Mouse (Mus musculus) forebrain, embryonic 15.5 days (tissue): ENCODE results near the gene Ngly1. TPM values are rescaled to one million over a fixed set of nuclear protein-coding genes. Genes with fewer than 3 reads are reported as not detected.

Experiments
- ATAC-seq: fragments of 200-750 bp; cut with Nextera tagmentation; replicated peaks from 2 replicates; pipeline ENCODE4 v1.8.0; 2017; ENCODE audit warnings: mild to moderate bottlenecking, moderate TSS enrichment, moderate library complexity
- H3K27ac ChIP-seq: fragments of 300-500 bp; sonication (generic); replicated peaks from 2 replicates; pipeline ENCODE4 v1.5.1; 2015; ENCODE audit warnings: mild to moderate bottlenecking, inconsistent platforms
- H3K27me3 ChIP-seq: fragments of 300-500 bp; sonication (generic); 2 replicates; pipeline ENCODE4 v1.6.1; 2015; ENCODE audit warnings: inconsistent platforms
- H3K36me3 ChIP-seq: fragments of 300-500 bp; sonication (generic); 2 replicates; pipeline ENCODE4 v1.6.1; 2015; ENCODE audit warnings: mild to moderate bottlenecking, inconsistent platforms
- H3K4me1 ChIP-seq: fragments of 300-500 bp; sonication (generic); 2 replicates; pipeline ENCODE4 v1.6.1; 2015; ENCODE audit warnings: inconsistent platforms
- H3K4me2 ChIP-seq: fragments of 300-500 bp; sonication (generic); replicated peaks from 2 replicates; pipeline ENCODE4 v1.6.1; 2015; ENCODE audit warnings: mild to moderate bottlenecking, inconsistent platforms
- H3K4me3 ChIP-seq: fragments of 300-500 bp; sonication (generic); 2 replicates; pipeline ENCODE4 v1.5.1; 2015; ENCODE audit warnings: mild to moderate bottlenecking, inconsistent platforms
- H3K9ac ChIP-seq: fragments of 300-500 bp; sonication (generic); replicated peaks from 2 replicates; pipeline ENCODE4 v1.6.1; 2015; ENCODE audit warnings: mild to moderate bottlenecking, inconsistent platforms
- H3K9me3 ChIP-seq: fragments of 300-500 bp; sonication (generic); 2 replicates; pipeline ENCODE4 v1.6.1; 2016; ENCODE audit warnings: inconsistent platforms
- WGBS: fragments of 180-500 bp; shearing (Covaris S2); methylation state at CpG from one replicate; pipeline ENCODE4 v1.1.7; 2015; ENCODE audit warnings: mixed read lengths; 5-methylcytosine and 5-hydroxymethylcytosine counted together
- polyA plus RNA-seq: library from polyadenylated mRNA; unstranded; fragments of >200 nt; fragmentation: Nextera tagmentation; extraction: Ambion mirVana; gene quantifications from 2 replicates; pipeline ENCODE4 v1.2.1, GENCODE M21; 2015

Gene Ngly1
- polyA plus RNA-seq, 1 experiment from 2014 or later = 26.4 TPM

DNA sequence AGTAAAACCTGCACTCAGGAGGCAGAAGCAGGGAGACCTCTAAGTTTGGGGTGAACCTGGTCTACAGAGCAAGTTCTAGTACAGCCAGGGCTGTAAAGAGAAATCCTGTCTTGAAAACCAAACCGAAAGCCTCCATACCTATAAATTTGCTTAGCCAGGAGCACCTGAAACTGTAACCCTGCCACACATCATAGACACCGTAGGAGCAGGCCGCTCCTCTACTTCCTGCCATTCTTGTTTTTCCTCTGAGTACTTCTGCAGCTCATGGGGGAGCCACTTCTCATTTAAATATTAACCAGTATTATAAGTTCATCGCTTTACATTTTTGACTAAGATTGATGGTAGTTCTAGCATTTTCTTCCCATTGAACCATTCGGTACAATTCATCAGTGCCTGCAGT lies 17.9 kb downstream of the Ngly1 start:
- no peaks in the 10 kb centered on the region for H3K4me1 ChIP-seq
- H3K27ac ChIP-seq = no peak overlapping the region
- H3K27me3 ChIP-seq = no peaks in the 10 kb centered on the region
- no peak for ATAC-seq
- H3K9ac ChIP-seq = no peak overlapping the region
- no peak overlapping the region for H3K4me3 ChIP-seq
- H3K36me3 ChIP-seq = peaks cover 7% of the 10 kb centered on the region; the same call in 1 of the 2 replicates
- no peak overlapping the region for H3K4me2 ChIP-seq
- H3K9me3 ChIP-seq = no peaks in the 10 kb centered on the region
- WGBS = 97% methylated on average over 5 of the region's 5 CpGs

GRCm38 (mm10) chr14:16269776-16270175 lies 20.7 kb downstream of the Ngly1 start:
- H3K4me1 ChIP-seq = no peaks in the 10 kb centered on the region
- H3K9me3 ChIP-seq = no peaks in the 10 kb centered on the region
- no peak overlapping the region for H3K4me2 ChIP-seq
- WGBS = 95% methylated on average over 2 of the region's 2 CpGs
- no peak for ATAC-seq
- peaks cover 8% of the 10 kb centered on the region; the same call in 1 of the 2 replicates for H3K36me3 ChIP-seq
- H3K4me3 ChIP-seq = no peak overlapping the region
- no peaks in the 10 kb centered on the region for H3K27me3 ChIP-seq
- no peak overlapping the region for H3K9ac ChIP-seq
- H3K27ac ChIP-seq = no peak overlapping the region

DNA sequence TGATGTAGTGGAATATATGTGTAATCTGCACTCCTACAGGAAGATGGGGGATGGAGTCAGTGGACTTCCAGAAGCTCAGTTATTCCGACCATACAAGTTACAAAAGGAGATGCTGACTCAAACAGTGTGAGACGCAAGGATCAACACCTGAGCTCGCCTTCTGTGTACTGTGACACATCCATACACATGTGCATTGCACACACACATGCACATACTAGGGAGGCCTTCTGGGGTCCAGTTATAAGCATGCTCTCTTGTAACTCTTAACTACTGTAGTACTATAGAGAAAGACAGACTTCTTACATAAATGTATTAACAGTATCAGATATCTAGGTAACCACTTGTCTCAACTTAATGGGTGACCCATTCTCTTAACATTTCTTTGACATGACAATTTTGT lies 24.6 kb downstream of the Ngly1 start:
- H3K4me3 ChIP-seq = no peak overlapping the region
- no peak overlapping the region for H3K4me2 ChIP-seq
- peaks cover 8% of the 10 kb centered on the region; the same call in 1 of the 2 replicates for H3K36me3 ChIP-seq
- no peak overlapping the region for H3K27ac ChIP-seq
- ATAC-seq = no peak
- no peak overlapping the region for H3K9ac ChIP-seq
- no peaks in the 10 kb centered on the region for H3K9me3 ChIP-seq
- H3K4me1 ChIP-seq = no peaks in the 10 kb centered on the region
- WGBS = 91% methylated on average over 3 of the region's 3 CpGs
- no peaks in the 10 kb centered on the region for H3K27me3 ChIP-seq

DNA sequence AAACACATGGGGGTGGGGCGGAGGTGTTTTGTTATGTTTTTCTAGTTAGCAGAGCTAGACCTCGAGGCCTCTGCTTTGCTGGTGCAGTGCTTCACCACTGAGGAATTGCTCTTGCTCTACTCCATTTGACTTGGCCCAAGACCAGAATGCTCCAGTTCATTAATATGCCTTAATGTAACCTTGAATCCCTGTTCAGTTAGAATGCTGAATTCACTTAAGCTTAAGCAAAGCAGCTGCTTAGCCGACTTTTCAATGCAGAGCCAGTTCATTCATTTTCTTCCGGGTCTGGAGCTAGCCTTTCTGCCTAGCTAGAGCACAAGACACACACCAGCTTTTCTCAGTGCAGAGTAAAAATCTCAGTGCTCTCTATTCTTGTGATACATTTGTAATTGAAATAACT lies 30.1 kb downstream of the Ngly1 start:
- WGBS = 43% methylated on average over 4 of the region's 4 CpGs
- no peak overlapping the region for H3K9ac ChIP-seq
- H3K27me3 ChIP-seq = no peaks in the 10 kb centered on the region
- H3K36me3 ChIP-seq = peaks cover 9% of the 10 kb centered on the region
- H3K4me2 ChIP-seq = no peak overlapping the region
- ATAC-seq = no peak; the same call in 1 of the 2 replicates
- H3K27ac ChIP-seq = no peak overlapping the region
- H3K4me1 ChIP-seq = 0 out of 2 replicates have a peak, but pooled peaks cover 3% of the 10 kb centered on the region
- H3K4me3 ChIP-seq = no peak overlapping the region
- H3K9me3 ChIP-seq = no peaks in the 10 kb centered on the region

- Histone ChIP-seq H3K4me3 (no peak overlapping the region), H3K36me3 (peaks cover 9% of the 10 kb centered on the region), H3K4me2 (no peak overlapping the region), H3K27me3 (no peaks in the 10 kb centered on the region), H3K9me3 (no peaks in the 10 kb centered on the region), H3K4me1 (0 out of 2 replicates have a peak, but pooled peaks cover 3% of the 10 kb centered on the region), H3K27ac (no peak overlapping the region), H3K9ac (no peak overlapping the region)
- ATAC-seq = no peak
- WGBS = 83% methylated on average over 4 of the region's 4 CpGs
These were observed 34.9 kb downstream of the Ngly1 start for GRCm38 (mm10) chr14:16283966-16284365.

DNA sequence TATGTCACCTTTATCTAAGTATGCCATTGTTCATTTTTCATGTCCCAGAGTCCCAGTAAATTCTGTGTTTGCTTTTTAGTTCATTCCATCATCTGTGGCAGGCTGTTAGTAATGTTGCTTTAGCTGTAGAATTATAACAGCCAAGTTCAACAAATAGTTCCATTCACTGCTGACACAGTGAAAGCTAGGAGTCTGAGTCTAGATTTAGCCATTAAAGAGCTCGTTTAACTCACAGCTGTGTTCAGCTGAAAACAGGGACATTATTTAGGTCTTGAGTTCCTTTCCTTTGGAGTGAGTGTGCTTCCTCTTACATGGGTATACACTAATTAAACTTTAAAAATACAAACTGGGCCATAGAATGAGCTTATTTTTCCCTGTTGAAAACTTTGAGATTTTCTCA lies 43.3 kb downstream of the Ngly1 start:
- no peaks in the 10 kb centered on the region for H3K27me3 ChIP-seq
- no peak overlapping the region for H3K9ac ChIP-seq
- no peak overlapping the region for H3K4me3 ChIP-seq
- no peak overlapping the region for H3K27ac ChIP-seq
- H3K4me1 ChIP-seq = 0 out of 2 replicates have a peak, but pooled peaks cover 3% of the 10 kb centered on the region
- H3K9me3 ChIP-seq = no peaks in the 10 kb centered on the region
- H3K36me3 ChIP-seq = 0 out of 2 replicates have a peak, but pooled peaks cover 6% of the 10 kb centered on the region
- 4% methylated on average over 1 of the region's 1 CpGs for whole genome bisulfite sequencing
- no peak overlapping the region for H3K4me2 ChIP-seq
- ATAC-seq = no peak

GRCm38 (mm10) chr14:16293015-16293414 lies 43.9 kb downstream of the Ngly1 start:
- Histone ChIP-seq H3K4me2 (no peak overlapping the region), H3K27ac (no peak overlapping the region), H3K9ac (no peak overlapping the region), H3K36me3 (0 out of 2 replicates have a peak, but pooled peaks cover 6% of the 10 kb centered on the region), H3K9me3 (no peaks in the 10 kb centered on the region), H3K4me1 (0 out of 2 replicates have a peak, but pooled peaks cover 3% of the 10 kb centered on the region), H3K27me3 (no peaks in the 10 kb centered on the region), H3K4me3 (no peak overlapping the region)
- ATAC-seq = no peak

DNA sequence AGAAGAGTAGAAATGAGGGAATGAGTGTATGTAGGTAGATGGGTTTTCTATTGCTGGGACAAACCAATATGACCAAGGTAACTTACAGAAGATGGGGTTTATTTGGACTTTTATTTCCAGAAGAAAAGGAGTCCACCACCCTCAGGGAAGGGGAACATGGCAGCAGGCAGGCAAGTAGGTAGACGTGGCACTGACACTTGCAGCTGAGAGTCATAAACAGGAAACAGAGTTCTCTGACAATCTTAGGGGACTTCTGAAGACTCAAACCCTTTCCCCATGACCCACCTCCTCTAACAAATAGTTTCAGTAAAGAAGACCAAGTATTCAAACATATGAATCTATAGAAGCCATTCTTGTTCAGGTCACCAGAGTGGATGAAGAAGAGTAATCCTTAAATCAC lies 44.8 kb downstream of the Ngly1 start:
- Histone ChIP-seq H3K4me3 (no peak overlapping the region), H3K4me2 (no peak overlapping the region), H3K9me3 (no peaks in the 10 kb centered on the region), H3K27ac (no peak overlapping the region), H3K27me3 (no peaks in the 10 kb centered on the region), H3K36me3 (0 out of 2 replicates have a peak, but pooled peaks cover 6% of the 10 kb centered on the region), H3K9ac (no peak overlapping the region), H3K4me1 (0 out of 2 replicates have a peak, but pooled peaks cover 3% of the 10 kb centered on the region)
- 83% methylated on average over 1 of the region's 1 CpGs for WGBS
- ATAC-seq = no peak

DNA sequence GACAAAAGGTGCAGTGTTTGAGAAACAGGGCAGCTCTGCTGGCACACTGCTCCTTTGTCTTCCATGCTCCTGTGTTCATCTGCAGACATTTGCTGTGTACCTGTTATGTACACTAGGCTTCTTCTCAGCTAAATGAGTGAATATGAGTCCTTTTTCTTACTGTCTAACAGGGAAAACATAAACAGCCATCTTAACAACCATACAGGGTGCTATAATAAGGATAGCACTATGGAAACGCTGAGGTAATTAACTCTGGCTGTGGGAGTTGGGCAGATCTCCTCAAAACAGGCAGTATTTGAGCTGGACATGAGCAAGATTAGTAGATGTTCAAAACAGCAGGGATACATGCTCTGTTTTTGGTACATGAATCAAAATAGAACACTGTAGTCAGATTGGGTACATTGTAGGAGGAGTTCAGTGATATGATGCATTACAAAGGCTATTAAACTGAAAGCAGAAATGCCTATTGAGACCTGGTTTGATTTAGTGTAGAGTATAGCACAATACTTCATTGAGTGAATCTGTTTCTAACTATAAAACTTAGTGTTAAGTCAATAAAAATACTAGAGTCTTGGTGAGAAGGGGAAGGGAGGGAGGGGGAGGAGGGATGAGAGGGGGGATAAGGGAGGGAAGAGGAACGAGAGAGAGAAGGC lies 47.9 kb downstream of the Ngly1 start:
- Histone ChIP-seq H3K36me3 (0 out of 2 replicates have a peak, but pooled peaks cover 8% of the 10 kb centered on the region), H3K9me3 (no peaks in the 10 kb centered on the region), H3K4me1 (0 out of 2 replicates have a peak, but pooled peaks cover 3% of the 10 kb centered on the region), H3K4me3 (no peak overlapping the region), H3K4me2 (no peak overlapping the region), H3K27me3 (no peaks in the 10 kb centered on the region), H3K9ac (no peak overlapping the region), H3K27ac (no peak overlapping the region)
- no peak for ATAC-seq
- WGBS = 49% methylated on average over 2 of the region's 2 CpGs

- no peak overlapping the region for H3K4me2 ChIP-seq
- H3K27me3 ChIP-seq = no peaks in the 10 kb centered on the region
- 0 out of 2 replicates have a peak, but pooled peaks cover 3% of the 10 kb centered on the region for H3K4me1 ChIP-seq
- no peak for ATAC-seq
- H3K4me3 ChIP-seq = no peak overlapping the region
- WGBS = 93% methylated on average over 5 of the region's 5 CpGs
- no peak overlapping the region for H3K27ac ChIP-seq
- 0 out of 2 replicates have a peak, but pooled peaks cover 2% of the 10 kb centered on the region for H3K36me3 ChIP-seq
- H3K9me3 ChIP-seq = no peaks in the 10 kb centered on the region
- H3K9ac ChIP-seq = no peak overlapping the region
These were observed 52.7 kb downstream of the Ngly1 start for GRCm38 (mm10) chr14:16301735-16302134.

GRCm38 (mm10) chr14:16302688-16303087 lies 53.6 kb downstream of the Ngly1 start:
- Histone ChIP-seq H3K27ac (no peak overlapping the region), H3K9me3 (no peaks in the 10 kb centered on the region), H3K36me3 (0 out of 2 replicates have a peak, but pooled peaks cover 2% of the 10 kb centered on the region), H3K4me1 (no peaks in the 10 kb centered on the region), H3K4me2 (no peak overlapping the region), H3K9ac (no peak overlapping the region), H3K27me3 (no peaks in the 10 kb centered on the region), H3K4me3 (no peak overlapping the region)
- no peak for ATAC-seq
- WGBS = 55% methylated on average over 1 of the region's 1 CpGs

- Histone ChIP-seq H3K9ac (no peak overlapping the region), H3K4me2 (no peak overlapping the region), H3K9me3 (no peaks in the 10 kb centered on the region), H3K36me3 (no peaks in the 10 kb centered on the region), H3K27me3 (no peaks in the 10 kb centered on the region), H3K27ac (no peak overlapping the region), H3K4me3 (no peak overlapping the region), H3K4me1 (peaks cover 7% of the 10 kb centered on the region; the same call in 1 of the 2 replicates)
- ATAC-seq = no peak
- WGBS = 42% methylated on average over 6 of the region's 6 CpGs
These were observed 61.7 kb downstream of the Ngly1 start for GRCm38 (mm10) chr14:16310791-16311190.
